Mouse (Mus musculus) olfactory bulb, adult 2 months (tissue): ENCODE measurements around the gene Pdzd7.
A peak's percentile ranks its signal among the peaks of the same experiment; 100 is the strongest.

Experiments
- CTCF ChIP-seq: fragments of 200-500 bp; IDR thresholded peaks from 2 replicates; pipeline ENCODE4 v1.5.1; 2012; ENCODE audit warnings: low read depth, mild to moderate bottlenecking, low read length, moderate library complexity; ENCODE audit not compliant: insufficient read depth
- POLR2A ChIP-seq: fragments of 200-500 bp; IDR thresholded peaks from 2 replicates; pipeline ENCODE4 v1.6.1; 2012; ENCODE audit warnings: mild to moderate bottlenecking, low read depth, low read length, moderate library complexity; ENCODE audit not compliant: insufficient read depth

DNA sequence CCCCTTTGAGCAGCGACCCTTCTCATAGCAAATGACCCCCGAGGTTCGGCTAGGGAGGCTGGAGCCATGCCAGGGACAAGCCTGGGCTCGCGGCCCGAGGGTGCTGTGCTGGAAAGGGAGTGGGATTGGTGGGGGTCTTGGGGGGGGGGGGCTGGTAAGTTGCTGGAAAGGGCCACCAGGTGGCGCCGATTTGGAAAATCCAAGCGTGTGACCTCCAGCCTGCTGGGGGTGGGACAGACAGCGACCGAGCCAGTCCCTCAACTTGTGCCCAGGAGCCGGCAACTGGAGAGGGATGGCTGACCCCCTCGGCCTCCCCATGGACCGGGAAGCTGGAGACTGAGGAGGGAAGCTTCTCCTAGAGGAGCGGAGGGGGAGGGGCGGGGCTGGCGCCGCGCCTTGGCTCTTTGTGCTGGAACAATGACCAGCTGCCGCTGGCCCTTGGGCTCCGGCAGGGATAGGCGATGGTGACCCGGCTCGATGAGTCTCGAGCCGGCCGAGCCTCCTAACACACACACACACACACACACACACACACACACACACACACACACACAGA, 28.2 kb downstream of the Pdzd7 start:
- TF ChIP-seq CTCF (0 out of 2 replicates have a peak, but pooled peaks have one; percentile 11), POLR2A (no peak)
